Mouse (Mus musculus): Measurements from ENCODE around the gene Cpa4. TPM values are rescaled to one million over a fixed set of nuclear protein-coding genes. Genes with fewer than 3 reads are reported as not detected.
A peak's percentile ranks its signal among the peaks of the same experiment; 100 is the strongest.

Cpa4 gene
- polyA plus RNA-seq, 1 experiment from 2014 or later = 2.4 TPM

DNA sequence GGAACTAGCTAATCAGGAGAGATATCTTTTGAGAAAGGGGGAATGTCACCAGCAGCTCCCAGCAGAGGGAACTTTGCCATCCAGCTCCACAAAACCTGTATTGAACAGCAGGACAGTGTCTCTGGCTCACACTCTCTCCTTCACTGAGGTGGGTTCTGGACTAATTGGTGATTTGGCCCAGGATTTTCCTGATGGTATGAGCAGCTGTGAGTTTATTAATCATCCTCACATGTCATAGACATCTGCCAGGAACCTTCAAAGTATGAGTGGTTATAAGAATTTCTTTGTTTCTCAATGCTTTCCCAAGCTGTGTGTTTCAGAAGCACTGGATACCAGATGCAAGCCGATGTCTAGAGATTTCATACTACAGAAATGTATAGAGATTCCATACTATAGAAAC is 6.8 kb downstream of the Cpa4 start:
- no peak for ATAC-seq (replicated peaks; ENCODE audit: insufficient number of reproducible peaks, low FRiP score, low TSS enrichment)
- no peak overlapping the region for H3K4me2 ChIP-seq
- WGBS (ENCODE audit: insufficient replicate concordance) = 91% methylated on average over 1 of the region's 1 CpGs
- H3K4me1 ChIP-seq (ENCODE audit: control insufficient read depth, insufficient read depth, low read length) = peaks cover 26% of the 10 kb centered on the region
- H3K27me3 ChIP-seq (ENCODE audit: control insufficient read depth, insufficient read depth, low read length) = no peaks in the 10 kb centered on the region
- no peaks in the 10 kb centered on the region for H3K36me3 ChIP-seq (ENCODE audit: control insufficient read depth, insufficient read depth, low read length)
- H3K27ac ChIP-seq (ENCODE audit: low read depth, low read length) = no peak overlapping the region
- no peak overlapping the region for H3K4me3 ChIP-seq (ENCODE audit: low read depth, low read length)
- no peaks in the 10 kb centered on the region for H3K9me3 ChIP-seq (replicated peaks; ENCODE audit: control insufficient read depth, low read length)
- no peak overlapping the region for H3K9ac ChIP-seq (ENCODE audit: low read depth, low read length)

GRCm38 (mm10) chr6:30576477-30577203 is 8.5 kb downstream of the Cpa4 start:
- Histone ChIP-seq H3K27me3 (ENCODE audit: control insufficient read depth, insufficient read depth, low read length) (no peaks in the 10 kb centered on the region), H3K9me3 (replicated peaks; ENCODE audit: control insufficient read depth, low read length) (no peaks in the 10 kb centered on the region), H3K27ac (ENCODE audit: low read depth, low read length) (no peak overlapping the region), H3K4me1 (ENCODE audit: control insufficient read depth, insufficient read depth, low read length) (peaks cover 19% of the 10 kb centered on the region), H3K36me3 (ENCODE audit: control insufficient read depth, insufficient read depth, low read length) (no peaks in the 10 kb centered on the region), H3K9ac (ENCODE audit: low read depth, low read length) (no peak overlapping the region), H3K4me3 (ENCODE audit: low read depth, low read length) (no peak overlapping the region), H3K4me2 (no peak overlapping the region)
- WGBS (ENCODE audit: insufficient replicate concordance) = 78% methylated on average over 17 of the region's 17 CpGs
- ATAC-seq (replicated peaks; ENCODE audit: insufficient number of reproducible peaks, low FRiP score, low TSS enrichment) = no peak

DNA sequence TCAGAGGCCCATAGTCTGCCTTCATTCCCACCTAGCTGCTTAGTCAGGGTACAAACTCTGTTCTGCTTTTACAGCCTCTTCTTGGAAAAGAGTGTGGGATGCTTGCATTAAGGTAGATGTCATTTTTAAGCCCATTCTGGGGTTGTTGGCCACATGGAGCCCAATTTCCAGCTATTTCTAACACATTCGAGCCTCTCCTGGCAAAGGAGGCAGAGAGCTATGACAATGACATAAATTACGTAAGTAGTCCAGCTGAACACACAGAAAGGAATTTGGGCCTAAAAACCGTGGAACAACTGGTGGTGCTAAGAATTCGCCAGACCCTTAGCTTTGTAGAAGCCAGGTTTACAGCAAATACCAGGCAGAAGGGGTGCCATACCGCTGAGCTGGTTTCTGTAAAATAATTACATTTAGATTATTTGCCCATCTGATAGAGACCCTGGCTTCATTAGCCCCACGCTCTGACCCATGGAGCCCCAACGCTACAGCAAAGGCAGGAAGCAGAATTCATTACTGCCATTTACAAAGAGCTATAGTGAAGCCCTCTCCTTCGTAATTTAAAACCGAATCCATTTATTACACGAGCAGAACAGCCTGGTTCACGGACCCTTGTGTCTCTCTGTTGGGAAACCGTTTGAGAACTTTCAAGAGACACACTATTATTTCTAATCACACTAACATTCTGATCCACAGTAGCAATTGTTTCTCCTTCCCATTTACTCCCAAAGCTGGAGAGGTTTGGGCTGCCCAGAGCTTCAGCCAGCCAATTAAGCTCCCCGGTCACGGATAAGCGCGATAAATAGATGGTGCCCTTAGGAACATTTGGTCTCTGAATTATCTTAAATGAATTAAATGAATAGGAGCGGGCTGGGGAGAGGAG is 12.0 kb downstream of the Cpa4 start:
- Histone ChIP-seq H3K27ac (ENCODE audit: low read depth, low read length) (no peak overlapping the region), H3K9me3 (replicated peaks; ENCODE audit: control insufficient read depth, low read length) (no peaks in the 10 kb centered on the region), H3K27me3 (ENCODE audit: control insufficient read depth, insufficient read depth, low read length) (no peaks in the 10 kb centered on the region), H3K9ac (ENCODE audit: low read depth, low read length) (no peak overlapping the region), H3K4me2 (no peak overlapping the region), H3K4me3 (ENCODE audit: low read depth, low read length) (no peak overlapping the region), H3K36me3 (ENCODE audit: control insufficient read depth, insufficient read depth, low read length) (no peaks in the 10 kb centered on the region), H3K4me1 (ENCODE audit: control insufficient read depth, insufficient read depth, low read length) (no peaks in the 10 kb centered on the region)
- ATAC-seq (replicated peaks; ENCODE audit: insufficient number of reproducible peaks, low FRiP score, low TSS enrichment) = no peak
- WGBS (ENCODE audit: insufficient replicate concordance) = 73% methylated on average over 17 of the region's 17 CpGs

GRCm38 (mm10) chr6:30580841-30581176 is 12.6 kb downstream of the Cpa4 start:
- Histone ChIP-seq H3K27ac (ENCODE audit: low read depth, low read length) (no peak overlapping the region), H3K4me1 (ENCODE audit: control insufficient read depth, insufficient read depth, low read length) (no peaks in the 10 kb centered on the region), H3K9ac (ENCODE audit: low read depth, low read length) (no peak overlapping the region), H3K27me3 (ENCODE audit: control insufficient read depth, insufficient read depth, low read length) (no peaks in the 10 kb centered on the region), H3K4me3 (ENCODE audit: low read depth, low read length) (no peak overlapping the region), H3K9me3 (replicated peaks; ENCODE audit: control insufficient read depth, low read length) (no peaks in the 10 kb centered on the region), H3K4me2 (no peak overlapping the region), H3K36me3 (ENCODE audit: control insufficient read depth, insufficient read depth, low read length) (no peaks in the 10 kb centered on the region)
- ATAC-seq (replicated peaks; ENCODE audit: insufficient number of reproducible peaks, low FRiP score, low TSS enrichment) = no peak
- WGBS (ENCODE audit: insufficient replicate concordance) = 57% methylated on average over 8 of the region's 8 CpGs

DNA sequence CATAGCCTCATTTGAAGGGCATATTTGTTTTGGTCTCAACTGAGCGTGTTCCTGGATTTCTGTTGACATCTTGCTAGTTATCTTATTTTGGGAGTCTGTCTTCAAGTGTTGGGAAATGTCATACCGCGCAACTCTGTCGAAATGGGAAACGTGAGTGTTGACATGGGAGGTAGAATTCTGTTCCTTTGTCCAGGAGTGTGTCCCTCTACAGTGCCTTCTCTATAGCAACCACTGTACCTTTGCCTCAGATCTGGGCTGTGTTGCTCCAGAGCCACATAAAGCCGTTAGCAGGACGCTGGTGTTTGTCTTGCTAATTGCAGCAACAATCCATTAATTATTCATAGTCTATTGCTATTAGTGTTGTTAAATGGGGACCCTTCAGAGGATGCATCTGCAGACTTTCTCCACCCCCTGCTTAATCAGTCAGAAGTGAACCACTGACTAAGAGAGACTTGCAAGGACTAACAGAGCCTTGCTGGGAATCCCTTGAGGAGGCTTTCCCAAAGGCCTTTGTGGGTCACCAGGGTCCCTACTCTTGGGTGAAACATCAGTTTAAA is 18.8 kb downstream of the Cpa4 start:
- no peak for ATAC-seq (replicated peaks; ENCODE audit: insufficient number of reproducible peaks, low FRiP score, low TSS enrichment)
- WGBS (ENCODE audit: insufficient replicate concordance) = 50% methylated on average over 7 of the region's 7 CpGs
- no peaks in the 10 kb centered on the region for H3K27me3 ChIP-seq (ENCODE audit: control insufficient read depth, insufficient read depth, low read length)
- H3K9ac ChIP-seq (ENCODE audit: low read depth, low read length) = no peak overlapping the region
- no peak overlapping the region for H3K4me2 ChIP-seq
- H3K4me1 ChIP-seq (ENCODE audit: control insufficient read depth, insufficient read depth, low read length) = peaks cover 14% of the 10 kb centered on the region
- H3K4me3 ChIP-seq (ENCODE audit: low read depth, low read length) = no peak overlapping the region
- no peaks in the 10 kb centered on the region for H3K36me3 ChIP-seq (ENCODE audit: control insufficient read depth, insufficient read depth, low read length)
- no peaks in the 10 kb centered on the region for H3K9me3 ChIP-seq (replicated peaks; ENCODE audit: control insufficient read depth, low read length)
- no peak overlapping the region for H3K27ac ChIP-seq (ENCODE audit: low read depth, low read length)

DNA sequence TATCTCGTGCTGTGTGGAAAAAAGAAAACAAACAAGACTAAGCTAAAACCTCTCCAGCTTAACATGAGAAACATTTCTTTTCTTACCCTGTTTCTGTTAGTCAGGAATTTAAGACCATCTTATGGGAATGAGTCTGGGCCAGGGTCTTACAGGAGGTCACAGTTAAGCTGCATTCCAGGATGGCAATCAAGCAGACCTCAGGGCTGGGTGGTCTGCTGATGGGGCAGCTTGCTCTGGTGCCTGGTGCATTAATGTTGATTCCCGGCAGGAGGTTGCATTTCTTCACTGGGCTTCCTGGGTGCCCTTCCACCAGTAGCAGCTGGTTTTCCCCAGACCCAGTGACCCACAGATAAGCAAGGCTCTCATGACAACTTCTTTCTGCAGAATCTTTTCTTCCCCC is 21.6 kb downstream of the Cpa4 start:
- no peaks in the 10 kb centered on the region for H3K9me3 ChIP-seq (replicated peaks; ENCODE audit: control insufficient read depth, low read length)
- no peak overlapping the region for H3K4me3 ChIP-seq (ENCODE audit: low read depth, low read length)
- WGBS (ENCODE audit: insufficient replicate concordance) = 9% methylated on average over 2 of the region's 2 CpGs
- H3K27me3 ChIP-seq (ENCODE audit: control insufficient read depth, insufficient read depth, low read length) = no peaks in the 10 kb centered on the region
- no peak overlapping the region for H3K4me2 ChIP-seq
- no peak overlapping the region for H3K9ac ChIP-seq (ENCODE audit: low read depth, low read length)
- H3K4me1 ChIP-seq (ENCODE audit: control insufficient read depth, insufficient read depth, low read length) = peaks cover 17% of the 10 kb centered on the region
- no peaks in the 10 kb centered on the region for H3K36me3 ChIP-seq (ENCODE audit: control insufficient read depth, insufficient read depth, low read length)
- no peak for ATAC-seq (replicated peaks; ENCODE audit: insufficient number of reproducible peaks, low FRiP score, low TSS enrichment)
- H3K27ac ChIP-seq (ENCODE audit: low read depth, low read length) = peak overlapping the region; percentile 54

DNA sequence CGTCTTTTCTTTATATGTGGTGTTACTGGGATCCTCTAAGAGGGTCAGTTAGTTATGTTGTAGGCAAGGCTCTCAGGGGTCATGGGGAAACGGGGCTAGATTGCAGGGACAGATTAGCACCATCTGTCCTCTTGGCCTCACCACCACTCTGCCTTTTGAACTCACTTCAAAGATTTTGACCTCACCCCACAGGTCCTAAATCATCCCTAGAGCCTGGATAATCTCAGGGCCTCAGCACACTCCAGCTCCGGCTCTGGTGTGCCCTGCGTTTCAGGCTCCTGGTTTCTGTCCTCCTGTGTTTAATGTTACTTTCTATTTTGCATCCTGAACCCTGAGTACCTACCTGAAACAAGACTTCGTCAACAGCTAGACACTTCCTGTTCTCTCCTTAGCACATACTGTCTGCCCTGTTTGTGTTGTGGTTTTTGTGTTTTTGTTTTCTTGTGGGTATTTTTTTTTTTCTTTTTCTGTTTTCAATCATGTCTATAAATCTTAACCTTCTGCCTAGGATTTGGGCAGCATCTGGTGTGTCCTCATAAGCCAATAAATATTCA is 23.8 kb downstream of the Cpa4 start:
- Histone ChIP-seq H3K4me2 (no peak overlapping the region), H3K4me1 (ENCODE audit: control insufficient read depth, insufficient read depth, low read length) (peaks cover 16% of the 10 kb centered on the region), H3K9ac (ENCODE audit: low read depth, low read length) (no peak overlapping the region), H3K27ac (ENCODE audit: low read depth, low read length) (no peak overlapping the region), H3K27me3 (ENCODE audit: control insufficient read depth, insufficient read depth, low read length) (no peaks in the 10 kb centered on the region), H3K9me3 (replicated peaks; ENCODE audit: control insufficient read depth, low read length) (no peaks in the 10 kb centered on the region), H3K36me3 (ENCODE audit: control insufficient read depth, insufficient read depth, low read length) (no peaks in the 10 kb centered on the region), H3K4me3 (ENCODE audit: low read depth, low read length) (no peak overlapping the region)
- no peak for ATAC-seq (replicated peaks; ENCODE audit: insufficient number of reproducible peaks, low FRiP score, low TSS enrichment)
- WGBS (ENCODE audit: insufficient replicate concordance) = 51% methylated on average over 5 of the region's 5 CpGs

DNA sequence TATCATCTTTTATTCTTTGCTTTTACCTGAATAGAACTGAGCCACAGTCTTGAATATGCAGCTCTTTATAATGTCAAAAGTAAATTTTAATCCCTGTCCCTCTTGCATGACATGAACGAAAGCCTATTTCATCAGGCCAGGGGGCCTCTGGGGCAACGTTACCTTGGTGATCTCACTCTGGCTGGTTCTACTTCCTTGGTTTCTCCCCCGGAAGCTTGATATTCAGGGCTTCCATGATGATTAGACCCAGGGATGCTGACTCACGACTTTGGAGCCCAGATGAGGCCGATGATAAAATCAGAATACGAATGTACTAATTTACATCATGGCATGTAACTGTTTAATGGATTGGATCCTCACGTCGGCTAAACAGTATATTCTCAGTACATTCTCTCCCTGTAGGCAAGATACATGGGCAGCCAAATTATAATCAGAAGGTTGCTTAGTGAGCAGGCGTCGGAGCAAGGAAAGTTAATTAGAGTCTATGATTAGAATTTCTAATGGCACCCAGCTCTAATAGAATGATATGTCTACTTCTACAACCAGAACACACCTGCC is 24.3 kb downstream of the Cpa4 start:
- no peaks in the 10 kb centered on the region for H3K36me3 ChIP-seq (ENCODE audit: control insufficient read depth, insufficient read depth, low read length)
- no peak for ATAC-seq (replicated peaks; ENCODE audit: insufficient number of reproducible peaks, low FRiP score, low TSS enrichment)
- H3K9me3 ChIP-seq (replicated peaks; ENCODE audit: control insufficient read depth, low read length) = no peaks in the 10 kb centered on the region
- H3K4me1 ChIP-seq (ENCODE audit: control insufficient read depth, insufficient read depth, low read length) = peaks cover 15% of the 10 kb centered on the region
- 76% methylated on average over 10 of the region's 10 CpGs for WGBS (ENCODE audit: insufficient replicate concordance)
- H3K27me3 ChIP-seq (ENCODE audit: control insufficient read depth, insufficient read depth, low read length) = no peaks in the 10 kb centered on the region
- no peak overlapping the region for H3K4me3 ChIP-seq (ENCODE audit: low read depth, low read length)
- H3K9ac ChIP-seq (ENCODE audit: low read depth, low read length) = no peak overlapping the region
- H3K27ac ChIP-seq (ENCODE audit: low read depth, low read length) = no peak overlapping the region
- no peak overlapping the region for H3K4me2 ChIP-seq
